Mouse (Mus musculus): Measurements from ENCODE around the gene Cux2. TPM values are rescaled to one million over a fixed set of nuclear protein-coding genes. Genes with fewer than 3 reads are reported as not detected.

The Cux2 gene
- total and polyA plus RNA-seq, 3 experiments = 0.11 TPM; not detected in 2

GRCm38 (mm10) chr5:121839128-121839473 is 210.8 kb downstream of the Cux2 start:
- H3K27me3 ChIP-seq (ENCODE audit: insufficient read depth, low read length) = peaks cover 10% of the 10 kb centered on the region; the same call in 1 of the 2 replicates

GRCm38 (mm10) chr5:121838341-121839127 is 211.4 kb downstream of the Cux2 start:
- Histone ChIP-seq H3K36me3 (replicated peaks) (peaks cover 19% of the 10 kb centered on the region), H3K27me3 (ENCODE audit: insufficient read depth, low read length) (peaks cover 5% of the 10 kb centered on the region; the same call in 1 of the 2 replicates), H3K4me1 (ENCODE audit: insufficient read depth, low read depth, low read length) (peaks cover 68% of the 10 kb centered on the region), H3K4me3 (ENCODE audit: low read depth, low read length) (peak overlapping the region; percentile 88), H3K9me3 (replicated peaks) (no peaks in the 10 kb centered on the region)
- TF ChIP-seq POLR2AphosphoS5 (IDR thresholded peaks at IDR 0.05; ENCODE audit: insufficient replicate concordance, low read depth, low read length) = no peak
- TF ChIP-seq TAL1 (conservative IDR thresholded peaks at IDR 0.05; ENCODE audit: low read depth, low read length) = no peak
- TF ChIP-seq GATA2 (IDR thresholded peaks at IDR 0.05; ENCODE audit: borderline replicate concordance, low read depth, low read length) = no peak
- TF ChIP-seq GATA1 (IDR thresholded peaks at IDR 0.05; ENCODE audit: borderline replicate concordance, low read length) = no peak
- TF ChIP-seq CTCF (IDR thresholded peaks at IDR 0.05; ENCODE audit: low read depth, low read length) = no peak
- ATAC-seq (ENCODE audit: extremely low read depth, insufficient number of reproducible peaks, low FRiP score, poor library complexity, severe bottlenecking) (no peak), DNase-seq (ENCODE audit: low spot score) (peak; percentile 79)

More at GRCm38 (mm10) chr5:121839128-121839473, 210.8 kb downstream of the Cux2 start:
- TF ChIP-seq POLR2AphosphoS5 (IDR thresholded peaks at IDR 0.05; ENCODE audit: insufficient replicate concordance, low read depth, low read length) = no peak
- TF ChIP-seq GATA1 (IDR thresholded peaks at IDR 0.05; ENCODE audit: borderline replicate concordance, low read length) = no peak
- no peak for TF ChIP-seq GATA2 (IDR thresholded peaks at IDR 0.05; ENCODE audit: borderline replicate concordance, low read depth, low read length)
- no peak for TF ChIP-seq TAL1 (conservative IDR thresholded peaks at IDR 0.05; ENCODE audit: low read depth, low read length)
- TF ChIP-seq CTCF (IDR thresholded peaks at IDR 0.05; ENCODE audit: low read depth, low read length) = no peak
- Histone ChIP-seq H3K9me3 (replicated peaks) (no peaks in the 10 kb centered on the region), H3K4me1 (ENCODE audit: insufficient read depth, low read depth, low read length) (peaks cover 68% of the 10 kb centered on the region), H3K4me3 (ENCODE audit: low read depth, low read length) (peak overlapping the region; percentile 88), H3K36me3 (replicated peaks) (peaks cover 13% of the 10 kb centered on the region)
- DNase-seq (ENCODE audit: low spot score) (no peak), ATAC-seq (ENCODE audit: extremely low read depth, insufficient number of reproducible peaks, low FRiP score, poor library complexity, severe bottlenecking) (no peak)

GRCm38 (mm10) chr5:121837441-121838340 is 212.2 kb downstream of the Cux2 start, which contains the start of gene Sh2b3:
Gene Sh2b3, minus strand, starts transcription at chr5:121837646.
- Histone ChIP-seq H3K4me3 (ENCODE audit: low read depth, low read length) (peak within 1 kb of the TSS; percentile 88), H3K36me3 (replicated peaks) (peaks cover 27% of the 10 kb centered on the region)
- TF ChIP-seq CTCF (IDR thresholded peaks at IDR 0.05; ENCODE audit: low read depth, low read length) = no peak
- no peak for TF ChIP-seq GATA2 (IDR thresholded peaks at IDR 0.05; ENCODE audit: borderline replicate concordance, low read depth, low read length)
- no peak for TF ChIP-seq GATA1 (IDR thresholded peaks at IDR 0.05; ENCODE audit: borderline replicate concordance, low read length)
- no peak for TF ChIP-seq POLR2AphosphoS5 (IDR thresholded peaks at IDR 0.05; ENCODE audit: insufficient replicate concordance, low read depth, low read length)
- no peak for TF ChIP-seq TAL1 (conservative IDR thresholded peaks at IDR 0.05; ENCODE audit: low read depth, low read length)

GRCm38 (mm10) chr5:121836692-121837415 is 213.0 kb downstream of the Cux2 start:
- peak; percentile 96 for DNase-seq (ENCODE audit: low spot score)
- Histone ChIP-seq H3K27me3 (ENCODE audit: insufficient read depth, low read length) (no peaks in the 10 kb centered on the region), H3K36me3 (replicated peaks) (peaks cover 35% of the 10 kb centered on the region), H3K4me1 (ENCODE audit: insufficient read depth, low read depth, low read length) (peaks cover 67% of the 10 kb centered on the region), H3K4me3 (ENCODE audit: low read depth, low read length) (peak overlapping the region; percentile 88), H3K9me3 (replicated peaks) (no peaks in the 10 kb centered on the region)
- no peak for TF ChIP-seq POLR2AphosphoS5 (IDR thresholded peaks at IDR 0.05; ENCODE audit: insufficient replicate concordance, low read depth, low read length)
- TF ChIP-seq GATA2 (IDR thresholded peaks at IDR 0.05; ENCODE audit: borderline replicate concordance, low read depth, low read length) = no peak
- TF ChIP-seq CTCF (IDR thresholded peaks at IDR 0.05; ENCODE audit: low read depth, low read length) = no peak
- TF ChIP-seq TAL1 (conservative IDR thresholded peaks at IDR 0.05; ENCODE audit: low read depth, low read length) = no peak
- TF ChIP-seq GATA1 (IDR thresholded peaks at IDR 0.05; ENCODE audit: borderline replicate concordance, low read length) = no peak
- peak; percentile 71 for ATAC-seq (ENCODE audit: extremely low read depth, insufficient number of reproducible peaks, low FRiP score, poor library complexity, severe bottlenecking)

More at GRCm38 (mm10) chr5:121837441-121838340, 212.2 kb downstream of the Cux2 start, which contains the start of gene Sh2b3:
- Histone ChIP-seq H3K27me3 (ENCODE audit: insufficient read depth, low read length) (no peaks in the 10 kb centered on the region), H3K4me1 (ENCODE audit: insufficient read depth, low read depth, low read length) (peaks cover 68% of the 10 kb centered on the region), H3K9me3 (replicated peaks) (no peaks in the 10 kb centered on the region)
- peak; percentile 82 for DNase-seq (ENCODE audit: low spot score)
- 0 out of 2 replicates have a peak, but pooled peaks have one; percentile 15 for ATAC-seq (ENCODE audit: extremely low read depth, insufficient number of reproducible peaks, low FRiP score, poor library complexity, severe bottlenecking)

GRCm38 (mm10) chr5:121835949-121836691 is 213.8 kb downstream of the Cux2 start:
- DNase-seq (ENCODE audit: low spot score) (peak; percentile 66), ATAC-seq (ENCODE audit: extremely low read depth, insufficient number of reproducible peaks, low FRiP score, poor library complexity, severe bottlenecking) (no peak)
- peaks cover 70% of the 10 kb centered on the region for H3K4me1 ChIP-seq (ENCODE audit: insufficient read depth, low read depth, low read length)
- peaks cover 42% of the 10 kb centered on the region for H3K36me3 ChIP-seq (replicated peaks)
- TF ChIP-seq GATA1 (IDR thresholded peaks at IDR 0.05; ENCODE audit: borderline replicate concordance, low read length) (no peak), POLR2AphosphoS5 (IDR thresholded peaks at IDR 0.05; ENCODE audit: insufficient replicate concordance, low read depth, low read length) (no peak), GATA2 (IDR thresholded peaks at IDR 0.05; ENCODE audit: borderline replicate concordance, low read depth, low read length) (no peak), TAL1 (conservative IDR thresholded peaks at IDR 0.05; ENCODE audit: low read depth, low read length) (no peak), CTCF (IDR thresholded peaks at IDR 0.05; ENCODE audit: low read depth, low read length) (no peak)
- no peaks in the 10 kb centered on the region for H3K27me3 ChIP-seq (ENCODE audit: insufficient read depth, low read length)
- H3K4me3 ChIP-seq (ENCODE audit: low read depth, low read length) = peak overlapping the region; percentile 88
- H3K9me3 ChIP-seq (replicated peaks) = no peaks in the 10 kb centered on the region

All from G1E (cell line).